Mouse (Mus musculus) brown adipose tissue, adult 24 weeks (tissue): ENCODE measurements around the gene Zfp598. TPM values are rescaled to one million over a fixed set of nuclear protein-coding genes. Genes with fewer than 3 reads are reported as not detected.
"Not testable (repeated sequence)": the region's sequence is repeated elsewhere in the genome, so short reads cannot be mapped to it uniquely, and the experiment has no call there.

Experiments used
- H3K27ac ChIP-seq: fragments of 200-500 bp; replicated peaks from 2 replicates; pipeline ENCODE4 v1.5.1; 2012; ENCODE audit warnings: low read depth, mild to moderate bottlenecking, low read length
- H3K4me1 ChIP-seq: fragments of 200-500 bp; 2 replicates; pipeline ENCODE4 v1.6.1; 2012; ENCODE audit warnings: low read length, mixed read lengths; ENCODE audit not compliant: control insufficient read depth, insufficient read depth, insufficient read length
- H3K4me3 ChIP-seq: fragments of 200-500 bp; 2 replicates; pipeline ENCODE4 v1.5.1; 2012; ENCODE audit warnings: low read depth, mild to moderate bottlenecking, low read length, moderate library complexity; ENCODE audit not compliant: insufficient read depth
- polyA plus RNA-seq: library from polyadenylated mRNA; stranded (reverse); fragments of >200 nt; gene quantifications from 2 replicates; pipeline ENCODE4 v1.2.4, GENCODE M21; 2012; ENCODE audit not compliant: missing spikeins, insufficient read depth, insufficient read length

Zfp598 gene
- polyA plus RNA-seq, 1 experiment, result 9.2 TPM

DNA sequence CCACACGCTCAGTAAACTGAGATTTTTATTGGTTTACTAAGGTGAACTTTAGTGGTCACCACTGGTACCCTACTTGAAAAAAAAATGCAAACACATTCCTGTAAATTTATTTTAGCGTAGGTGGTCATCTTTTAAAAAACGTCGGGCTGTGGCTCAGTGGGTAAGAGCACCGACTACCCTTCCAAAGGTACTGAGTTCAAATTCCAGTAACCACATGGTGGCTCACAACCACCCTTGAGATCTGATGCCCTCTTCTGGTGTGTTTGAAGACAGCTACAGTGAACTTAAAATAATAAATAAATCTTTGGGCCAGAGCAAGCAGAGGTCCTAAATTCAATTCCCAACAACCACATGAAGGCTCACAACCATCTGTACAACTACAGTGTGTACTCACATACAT, 49.5 kb downstream of the Zfp598 start:
- H3K27ac ChIP-seq, H3K4me1 ChIP-seq: not testable (repeated sequence)
- peak overlapping the region; percentile 97 for H3K4me3 ChIP-seq

DNA sequence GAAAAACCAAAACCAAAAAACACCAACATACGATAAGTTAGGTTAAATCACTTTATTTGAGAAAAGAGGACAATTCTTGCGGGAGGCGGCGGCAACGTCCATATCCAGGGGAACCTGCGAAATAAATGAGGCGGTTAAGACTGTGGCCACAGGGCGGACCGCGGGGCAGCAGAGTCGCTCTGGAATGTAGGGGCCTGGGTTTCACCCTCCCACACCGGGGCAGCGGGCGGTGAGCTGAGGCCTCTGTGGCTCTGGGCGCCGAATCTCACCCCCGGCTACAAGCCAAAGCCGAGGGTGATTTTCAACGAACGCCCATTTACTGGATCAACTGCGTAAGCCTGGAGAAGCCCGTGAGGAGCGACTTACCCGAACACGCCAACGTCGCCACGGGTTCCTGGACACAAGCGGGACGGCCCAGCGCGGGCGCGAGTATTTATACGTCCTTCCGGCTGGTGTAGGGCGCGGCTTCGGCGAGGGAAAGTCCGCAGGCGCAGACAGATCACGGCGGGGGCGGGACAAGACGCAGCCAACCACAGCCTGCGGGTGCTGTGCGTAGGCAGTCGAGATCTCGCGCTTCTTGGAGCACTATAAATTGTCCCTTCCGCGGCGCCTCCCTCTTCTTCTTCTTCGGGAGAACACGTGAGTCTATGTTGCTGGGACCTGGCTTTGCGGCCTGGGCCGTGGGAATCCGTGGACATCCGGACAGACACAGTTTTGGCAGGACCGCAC, 50.2 kb downstream of the Zfp598 start:
- H3K27ac ChIP-seq, result peak overlapping the region; percentile 78
- 0 out of 2 replicates have a peak, but pooled peaks cover 2% of the 10 kb centered on the region for H3K4me1 ChIP-seq
- H3K4me3 ChIP-seq, result peak overlapping the region; percentile 97

DNA sequence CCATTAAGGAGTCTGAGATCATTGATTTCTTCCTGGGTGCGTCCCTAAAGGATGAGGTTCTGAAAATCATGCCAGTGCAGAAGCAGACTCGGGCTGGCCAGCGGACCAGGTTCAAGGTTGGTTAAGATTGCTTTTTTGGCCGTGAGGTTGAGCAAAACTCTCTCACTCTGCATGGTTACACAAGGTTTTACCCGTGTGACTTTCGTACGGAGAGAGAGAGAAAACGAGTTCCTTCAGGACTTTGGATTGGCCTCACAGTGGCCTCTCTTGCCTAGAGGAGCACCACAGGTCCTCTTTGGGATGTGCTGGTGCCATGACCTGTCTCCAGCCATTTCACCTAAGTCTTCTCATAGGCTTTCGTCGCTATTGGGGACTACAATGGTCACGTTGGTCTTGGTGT, 51.1 kb downstream of the Zfp598 start:
- H3K27ac ChIP-seq, result peak overlapping the region; percentile 30; the same call in 1 of the 2 replicates
- not testable (repeated sequence) for H3K4me1 ChIP-seq
- H3K4me3 ChIP-seq, result peak overlapping the region; percentile 65

DNA sequence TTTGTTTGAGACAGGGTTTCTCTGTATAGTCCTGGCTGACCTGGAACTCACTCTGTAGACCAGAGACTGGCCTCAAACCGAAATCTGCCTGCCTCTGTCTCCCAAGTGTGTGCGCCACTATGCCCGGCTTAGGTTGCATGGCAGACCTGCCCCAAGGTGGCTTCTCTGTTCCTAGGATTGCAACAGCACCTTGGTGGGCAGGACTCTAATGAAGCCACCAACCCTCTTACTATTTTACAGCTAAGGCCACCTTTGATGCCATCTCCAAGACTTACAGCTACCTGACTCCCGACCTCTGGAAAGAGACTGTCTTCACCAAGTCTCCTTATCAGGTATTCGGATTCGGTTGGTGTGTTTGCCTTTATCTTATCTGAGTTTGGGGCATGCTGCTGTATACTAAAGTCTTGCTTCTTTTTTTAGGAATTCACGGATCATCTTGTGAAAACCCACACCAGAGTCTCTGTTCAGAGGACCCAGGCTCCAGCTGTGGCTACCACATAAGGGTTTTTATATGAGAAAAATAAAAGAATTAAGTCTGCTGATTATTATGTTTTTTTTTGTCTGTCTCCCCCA, 52.0 kb downstream of the Zfp598 start:
- H3K4me1 ChIP-seq, result not testable (repeated sequence)

DNA sequence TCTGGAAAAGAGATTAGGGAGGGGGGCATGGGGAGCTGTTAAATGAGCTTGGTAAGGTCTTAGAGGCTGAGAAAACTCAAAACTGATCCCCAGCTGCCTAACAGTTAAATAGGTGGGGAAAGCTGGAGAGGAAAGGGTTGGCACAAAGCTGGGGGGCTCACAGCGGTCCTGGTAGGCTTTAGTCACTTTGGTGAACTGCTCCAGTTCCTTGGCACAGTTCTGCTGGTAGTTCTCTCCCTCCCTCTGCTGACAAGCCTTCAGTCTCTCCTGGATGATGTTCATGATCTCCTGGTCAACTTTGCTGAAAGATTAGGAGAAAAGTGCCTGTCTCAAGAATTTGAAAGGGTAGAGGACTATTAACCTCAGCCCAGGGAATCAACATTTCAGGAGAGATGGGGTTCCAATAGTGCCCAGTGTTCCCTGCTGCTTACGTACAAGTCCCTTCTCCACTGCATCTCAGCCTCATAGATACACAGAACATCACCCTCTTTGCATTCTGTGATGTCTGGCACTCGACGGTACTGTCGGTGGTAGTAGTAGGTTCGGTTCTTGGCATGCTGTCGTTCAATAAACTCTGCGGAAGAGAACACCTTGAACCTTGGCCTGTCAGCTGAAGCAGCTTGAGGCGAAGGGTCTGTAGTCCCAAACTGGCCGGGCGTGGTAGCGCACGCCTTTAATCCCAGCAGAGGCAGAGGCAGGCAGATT, 52.9 kb downstream of the Zfp598 start:
- 0 out of 2 replicates have a peak, but pooled peaks cover 2% of the 10 kb centered on the region for H3K4me1 ChIP-seq
- peak overlapping the region; percentile 19 for H3K4me3 ChIP-seq
- H3K27ac ChIP-seq, result no peak overlapping the region

More for the DNA sequence above, 52.0 kb downstream of the Zfp598 start:
- not testable (repeated sequence) for H3K27ac ChIP-seq
- peak overlapping the region; percentile 17 for H3K4me3 ChIP-seq

DNA sequence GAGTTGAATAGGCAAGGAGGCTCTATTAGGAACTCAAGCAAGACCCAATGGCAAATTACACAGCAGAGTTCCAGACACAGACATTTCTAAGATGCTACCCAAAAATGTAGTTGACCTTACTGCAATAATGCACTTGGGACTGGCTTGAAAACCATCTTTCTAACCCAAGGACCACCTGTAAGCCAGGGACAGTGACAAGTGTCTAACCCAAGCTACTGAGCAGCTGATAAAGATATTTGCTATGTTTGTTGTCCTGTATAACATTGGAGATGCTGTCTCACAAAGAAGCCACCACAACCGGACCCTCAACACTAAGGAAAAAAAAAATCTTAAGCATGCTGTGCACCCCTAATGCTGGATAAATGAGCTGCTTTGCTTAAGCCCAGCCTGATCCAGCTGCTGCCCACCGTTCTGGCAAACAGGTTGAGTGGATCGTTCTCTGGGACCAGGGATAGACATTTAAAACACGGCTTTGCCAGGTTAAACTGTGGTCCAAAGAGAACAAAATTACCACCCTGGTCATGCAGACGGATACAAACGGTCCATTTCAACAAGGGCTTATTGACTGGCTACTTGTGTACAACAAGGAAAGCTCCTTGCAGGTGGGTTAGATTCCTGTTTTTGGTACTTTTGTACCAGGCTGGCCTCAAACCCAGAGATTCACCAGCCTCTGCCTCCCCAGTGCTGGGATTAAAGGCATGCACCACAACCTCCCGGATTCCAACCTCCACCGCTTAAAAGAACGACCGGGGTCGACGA, 53.8 kb downstream of the Zfp598 start:
- Histone ChIP-seq H3K27ac (peak overlapping the region; percentile 96), H3K4me3 (peak overlapping the region; percentile 87), H3K4me1 (0 out of 2 replicates have a peak, but pooled peaks cover 2% of the 10 kb centered on the region)

DNA sequence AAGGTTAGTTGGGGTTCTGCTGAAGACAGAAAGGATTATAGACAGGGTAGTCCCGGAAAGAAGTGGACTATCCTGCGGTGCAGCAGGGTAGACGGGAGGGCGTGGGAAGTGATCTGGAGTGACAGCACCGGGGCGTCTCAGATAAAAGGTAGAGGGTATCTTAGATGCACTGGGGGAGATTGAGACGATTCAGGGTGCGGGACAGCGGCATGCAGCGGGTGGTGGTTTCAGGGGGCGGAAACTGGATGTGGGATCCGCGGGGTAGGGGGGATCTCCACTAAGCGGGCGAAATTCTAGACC, 54.3 kb downstream of the Zfp598 start:
- peak overlapping the region; percentile 96 for H3K27ac ChIP-seq

DNA sequence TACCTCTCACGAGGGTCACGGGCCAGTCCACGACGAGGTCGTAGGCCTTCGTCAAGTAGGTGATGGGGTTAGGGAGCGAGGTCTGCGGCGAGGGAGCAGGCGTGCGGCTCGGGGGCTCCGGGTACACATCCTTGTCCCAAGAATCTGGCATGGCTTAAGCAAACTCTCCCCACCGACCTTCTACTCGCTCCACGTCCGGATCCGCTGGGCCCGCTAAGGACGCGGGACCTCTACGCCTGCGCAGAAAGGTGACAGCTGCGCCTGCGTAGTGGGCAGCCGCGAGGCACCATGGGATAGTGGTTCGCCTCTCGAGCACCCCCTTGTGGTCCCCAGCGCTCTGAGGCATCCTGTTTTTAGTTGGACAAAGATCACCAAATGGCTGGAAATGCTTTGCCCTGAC, 54.7 kb downstream of the Zfp598 start, which contains the start of gene Ndufb10:
Gene Ndufb10, minus strand, starts transcription at position 295 of the 400 bp plus-strand sequence.
- Histone ChIP-seq H3K4me3 (peak within 1 kb of the TSS; percentile 87), H3K27ac (peak within 1 kb of the TSS; percentile 96), H3K4me1 (no peaks in the 10 kb centered on the region)

More for the DNA sequence above, 54.3 kb downstream of the Zfp598 start:
- Histone ChIP-seq H3K4me1 (no peaks in the 10 kb centered on the region), H3K4me3 (peak overlapping the region; percentile 87)

DNA sequence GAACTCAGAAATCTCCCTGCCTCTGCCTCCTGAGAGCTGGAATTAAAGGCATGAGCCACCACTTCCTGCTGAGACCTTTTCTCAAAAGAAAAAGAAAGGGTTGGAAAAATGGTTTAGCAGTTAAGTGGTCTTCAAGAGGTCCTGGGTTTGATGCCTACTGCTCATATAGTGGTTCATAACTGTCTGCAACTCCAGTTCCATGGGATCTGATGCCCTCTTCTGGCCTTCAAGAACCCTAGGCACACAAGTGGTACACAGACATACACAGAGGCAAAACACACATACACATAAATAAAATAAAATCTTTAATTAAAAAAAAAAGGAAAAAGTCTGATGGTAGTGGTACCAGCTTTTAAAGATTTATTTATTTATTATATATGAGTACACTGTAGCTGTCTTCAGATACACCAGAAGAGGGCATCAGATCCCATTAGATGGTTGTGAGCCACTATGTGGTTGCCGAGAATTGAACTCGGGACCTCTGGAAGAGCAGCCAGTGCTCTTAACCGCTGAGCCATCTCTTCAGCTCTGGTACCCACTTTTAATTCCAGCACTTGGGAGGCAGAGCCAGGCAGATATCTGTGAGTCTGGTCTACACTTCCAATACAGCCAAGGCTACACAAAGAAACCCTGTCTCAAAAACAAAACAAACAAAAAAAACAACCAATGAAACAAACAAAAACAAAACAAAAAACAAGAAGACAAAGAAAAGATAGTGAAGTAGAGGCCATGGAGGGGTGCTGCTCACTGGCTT, 56.3 kb downstream of the Zfp598 start:
- H3K4me1 ChIP-seq, result no peaks in the 10 kb centered on the region
- no peak overlapping the region for H3K27ac ChIP-seq
- H3K4me3 ChIP-seq, result no peak overlapping the region

DNA sequence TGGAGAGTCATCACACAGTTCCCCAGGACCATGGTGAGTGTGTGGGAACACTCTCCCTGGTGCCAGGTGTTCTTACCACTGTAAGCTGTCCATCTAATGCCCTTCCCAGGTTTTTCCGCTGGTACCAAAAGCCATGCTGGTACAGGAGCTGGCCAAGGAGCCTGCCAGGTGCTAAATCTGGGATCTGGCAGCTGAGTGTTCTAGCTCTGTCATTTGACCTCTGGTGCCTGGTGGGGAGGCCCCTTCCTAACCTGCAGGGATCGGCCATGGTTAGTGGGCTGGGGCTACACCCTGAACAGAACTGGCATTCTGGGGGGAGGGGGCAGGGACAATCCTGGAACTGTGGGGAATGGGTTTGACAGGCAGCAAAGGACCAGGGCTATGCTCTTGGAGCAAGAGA, 58.1 kb downstream of the Zfp598 start, which contains the start of gene Rpl3l:
Gene Rpl3l, plus strand, starts transcription at position 203 of the 400 bp plus-strand sequence.
- Histone ChIP-seq H3K27ac (no peak within 1 kb of the TSS), H3K4me3 (peak within 1 kb of the TSS; percentile 1; the same call in 1 of the 2 replicates)

DNA sequence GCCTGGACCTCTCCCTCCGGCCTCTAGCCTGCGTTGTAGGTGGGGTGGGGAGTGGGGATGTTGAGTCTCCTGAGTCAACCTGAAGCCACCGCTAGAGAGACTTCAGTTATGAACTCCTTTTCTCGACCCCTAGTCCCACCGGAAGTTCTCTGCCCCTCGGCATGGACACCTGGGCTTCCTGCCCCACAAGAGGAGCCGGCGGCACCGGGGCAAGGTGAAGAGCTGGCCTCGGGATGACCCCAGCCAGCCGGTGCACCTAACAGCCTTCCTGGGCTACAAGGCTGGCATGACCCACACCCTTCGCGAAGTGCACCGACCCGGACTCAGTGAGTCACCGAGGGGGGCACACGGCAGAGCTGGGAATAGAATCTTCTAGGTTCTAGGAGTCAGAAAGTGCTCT, 58.7 kb downstream of the Zfp598 start:
- H3K4me3 ChIP-seq, result peak overlapping the region; percentile 1; the same call in 1 of the 2 replicates
- H3K27ac ChIP-seq, result no peak overlapping the region
- no peaks in the 10 kb centered on the region for H3K4me1 ChIP-seq

More for the DNA sequence above, 58.1 kb downstream of the Zfp598 start, which contains the start of gene Rpl3l:
- no peaks in the 10 kb centered on the region for H3K4me1 ChIP-seq

DNA sequence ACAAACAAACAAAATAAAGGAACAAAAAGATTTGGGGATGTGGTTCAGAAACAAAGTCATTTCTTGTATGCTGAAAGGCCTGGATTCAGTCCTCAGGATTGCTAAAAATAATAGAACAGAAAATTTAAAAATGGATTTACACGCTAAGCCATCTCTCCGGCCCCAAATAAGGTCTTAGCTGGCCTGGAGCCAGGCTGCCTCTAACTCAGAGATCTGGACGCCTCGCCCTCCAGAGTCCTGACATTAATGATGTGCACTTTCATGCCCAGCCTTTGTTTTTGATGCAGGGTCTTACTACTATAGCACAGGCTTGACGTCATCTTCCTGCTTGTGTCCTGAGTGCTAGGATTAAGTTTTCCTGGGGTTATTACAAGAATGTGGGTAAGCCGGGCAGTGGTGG, 59.6 kb downstream of the Zfp598 start:
- Histone ChIP-seq H3K27ac (no peak overlapping the region), H3K4me1 (no peaks in the 10 kb centered on the region), H3K4me3 (no peak overlapping the region)

DNA sequence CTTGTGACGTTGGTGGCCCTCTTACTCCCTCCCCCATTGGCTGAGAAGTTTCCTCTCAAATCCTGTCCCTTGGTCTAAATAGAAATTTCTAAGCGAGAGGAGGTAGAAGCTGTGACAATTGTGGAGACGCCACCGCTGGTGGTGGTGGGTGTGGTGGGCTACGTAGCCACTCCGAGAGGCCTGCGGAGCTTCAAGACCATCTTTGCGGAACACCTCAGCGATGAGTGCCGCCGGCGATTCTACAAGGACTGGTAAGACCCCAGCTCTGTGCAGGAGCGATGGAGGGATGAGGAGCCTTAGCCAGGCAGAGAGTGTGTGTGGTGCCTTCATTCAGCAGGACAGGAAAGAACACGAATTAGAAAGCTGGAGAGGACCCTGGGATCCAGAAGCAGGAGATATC, 61.3 kb downstream of the Zfp598 start:
- Histone ChIP-seq H3K27ac (no peak overlapping the region), H3K4me3 (no peak overlapping the region), H3K4me1 (no peaks in the 10 kb centered on the region)
